ENCODE assay signal across 16 mouse cellular contexts in genomic region chr4:40264321-40264720, GRCm38 (mm10). TPM values are rescaled to one million over a fixed set of nuclear protein-coding genes. Genes with fewer than 3 reads are reported as not detected.
A peak's percentile ranks its signal among the peaks of the same experiment; 100 is the strongest.
DNase-seq lines count a peak whose midpoint lies in the region.
"Had no signal": no experiment of that assay in that cellular context is flagged by ENCODE, and none has a peak within 500 bp of the region (broad histone marks: within the 10 kb centered on the region; RNA-seq: fewer than 3 reads in every experiment).

No protein-coding gene starts in this region.

- DNase-seq in MN1 (ENCODE audit: low spot score), result peak; percentile 49
- peak; percentile 42 for DNase-seq in lung, postnatal 10 days
- peak; percentile 26 for DNase-seq in lung, postnatal 25 days (ENCODE audit: low spot score)
- DNase-seq in heart, postnatal 4 days, result no peak
- DNase-seq in right cerebral cortex, postnatal 25 days, result no peak
- no peak for DNase-seq in testis, postnatal 14 days (ENCODE audit: low spot score)
- DNase-seq: adrenal gland, adult 8-10 months; adrenal gland, postnatal 14 days; adrenal gland, postnatal 36 days; cerebellum, adult 11 months; cerebellum, adult 18-20 months; cerebellum, adult 8-10 months; cerebellum, adult 9-11 months; cerebellum, postnatal 14 days; cerebellum, postnatal 36 days; embryo, embryonic 11 days had no signal

RNA-seq across cellular contexts. Expression of gene Smim27, which starts 5.1 kb away (rescaled TPM):
- total RNA-seq in heart, postnatal 4 days (2021), result 10 to 100 TPM; 37.0 to 37.9 TPM

RNA-seq across cellular contexts. Expression of gene Topors, which starts 5.3 kb away (rescaled TPM):
- 10 to 100 TPM; 21.2 to 22.0 TPM for total RNA-seq in heart, postnatal 4 days (2021)

RNA-seq across cellular contexts. Expression of gene Ndufb6, which starts 14.9 kb away (rescaled TPM):
- 100 to 1,000 TPM; 396 to 411 TPM for total RNA-seq in heart, postnatal 4 days (2021)

RNA-seq across cellular contexts. Expression of gene Ddx58, which starts 24.7 kb away (rescaled TPM):
- total RNA-seq in heart, postnatal 4 days (2021), result 1 to 10 TPM; 6.9 to 7.4 TPM

Comparison
In these comparisons a context has a peak if more than half of its experiments do, and no peak if none do; other contexts are left out.
1. DNase-seq: peak in MN1 (single experiment), lung, postnatal 10 days (single experiment) and lung, postnatal 25 days (single experiment); none in heart, postnatal 4 days (single experiment), right cerebral cortex, postnatal 25 days (single experiment) and testis, postnatal 14 days (single experiment).